Mouse (Mus musculus) bone marrow, adult 2 months (tissue): Measurements from ENCODE around the gene Exosc5. TPM values are rescaled to one million over a fixed set of nuclear protein-coding genes. Genes with fewer than 3 reads are reported as not detected.

Experiments used
- H3K27ac ChIP-seq: fragments of 200-500 bp; 2 replicates; pipeline ENCODE4 v1.5.1; 2012; ENCODE audit warnings: low read depth, mild to moderate bottlenecking, control low read depth, inconsistent platforms, low read length; ENCODE audit not compliant: control insufficient read depth, poor library complexity, insufficient read depth
- H3K4me1 ChIP-seq: fragments of 200-500 bp; 2 replicates; pipeline ENCODE4 v1.6.1; 2011; ENCODE audit warnings: low read length; ENCODE audit not compliant: control insufficient read depth, insufficient read depth
- H3K4me3 ChIP-seq: fragments of 200-500 bp; replicated peaks from 2 replicates; pipeline ENCODE3; 2011; ENCODE audit warnings: mild to moderate bottlenecking, low read depth, low read length, control low read depth; ENCODE audit not compliant: control insufficient read depth
- CTCF ChIP-seq: fragments of 200-500 bp; IDR thresholded peaks from 2 replicates; pipeline ENCODE4 v1.5.1; 2011; ENCODE audit warnings: low read length, control low read depth; ENCODE audit not compliant: control insufficient read depth, insufficient read depth
- POLR2A ChIP-seq: fragments of 200-500 bp; IDR thresholded peaks from 2 replicates; pipeline ENCODE4 v1.6.1; 2011; ENCODE audit warnings: low read depth, mild to moderate bottlenecking, control low read depth, low read length, borderline replicate concordance; ENCODE audit not compliant: control insufficient read depth
- WGBS: fragments of 180-500 bp; shearing (Covaris S2); methylation state at CpG from one replicate; pipeline ENCODE4 v1.1.7; 2018; 5-methylcytosine and 5-hydroxymethylcytosine counted together
- polyA plus RNA-seq: library from polyadenylated mRNA; stranded (reverse); fragments of >200 nt; gene quantifications from 2 replicates; pipeline ENCODE4 v1.2.4, GENCODE M21; 2011; ENCODE audit warnings: low replicate concordance; ENCODE audit not compliant: missing spikeins, insufficient read depth, insufficient read length

Exosc5 gene
- polyA plus RNA-seq, 1 experiment, result 39.8 TPM

- H3K4me1 ChIP-seq, result peaks cover 10% of the 10 kb centered on the region
These were observed 18.0 kb downstream of the Exosc5 start for GRCm38 (mm10) chr7:25677013-25677412.

GRCm38 (mm10) chr7:25679971-25680370 is 21.0 kb downstream of the Exosc5 start:
- TF ChIP-seq POLR2A (no peak), CTCF (peak; percentile 20; the same call in 1 of the 2 replicates)
- Histone ChIP-seq H3K4me1 (peaks cover 24% of the 10 kb centered on the region), H3K4me3 (peak overlapping the region; percentile 1), H3K27ac (peak overlapping the region; percentile 97)
- 2% methylated on average over 6 of the region's 6 CpGs for WGBS

More at GRCm38 (mm10) chr7:25677013-25677412, 18.0 kb downstream of the Exosc5 start:
- no peak overlapping the region for H3K27ac ChIP-seq
- TF ChIP-seq POLR2A, result no peak
- TF ChIP-seq CTCF, result no peak
- H3K4me3 ChIP-seq, result no peak overlapping the region
- WGBS, result 77% methylated on average over 7 of the region's 7 CpGs

- TF ChIP-seq CTCF (no peak), POLR2A (peak; percentile 53; the same call in 1 of the 2 replicates)
- WGBS, result under 1% methylated on average over 46 of the region's 46 CpGs
- Histone ChIP-seq H3K27ac (peak within 1 kb of the TSS; percentile 97), H3K4me3 (peak within 1 kb of the TSS; percentile 87), H3K4me1 (peaks cover 24% of the 10 kb centered on the region)
These were observed 21.7 kb downstream of the Exosc5 start, which contains the start of gene B9d2 for GRCm38 (mm10) chr7:25680514-25681258. Gene B9d2 (plus strand): TSS chr7:25680780.

- Histone ChIP-seq H3K4me3 (peak overlapping the region; percentile 87), H3K4me1 (peaks cover 24% of the 10 kb centered on the region), H3K27ac (peak overlapping the region; percentile 52)
- no peak for TF ChIP-seq POLR2A
- no peak for TF ChIP-seq CTCF
- under 1% methylated on average over 15 of the region's 15 CpGs for WGBS
These were observed 22.6 kb downstream of the Exosc5 start for GRCm38 (mm10) chr7:25681341-25682231.

- Histone ChIP-seq H3K27ac (peak overlapping the region; percentile 89), H3K4me1 (peaks cover 24% of the 10 kb centered on the region), H3K4me3 (no peak overlapping the region)
- 4% methylated on average over 7 of the region's 7 CpGs for WGBS
- TF ChIP-seq POLR2A (peak; percentile 71; the same call in 1 of the 2 replicates), CTCF (no peak)
These were observed 24.7 kb downstream of the Exosc5 start for GRCm38 (mm10) chr7:25683474-25684180.

- H3K4me3 ChIP-seq, result no peak overlapping the region
- H3K4me1 ChIP-seq, result peaks cover 22% of the 10 kb centered on the region
- peak overlapping the region; percentile 27 for H3K27ac ChIP-seq
- no peak for TF ChIP-seq POLR2A
- no peak for TF ChIP-seq CTCF
- WGBS, result 86% methylated on average over 6 of the region's 6 CpGs
These were observed 25.7 kb downstream of the Exosc5 start for GRCm38 (mm10) chr7:25684659-25685058.

GRCm38 (mm10) chr7:25685926-25686470 is 27.0 kb downstream of the Exosc5 start:
- peaks cover 22% of the 10 kb centered on the region for H3K4me1 ChIP-seq
- 59% methylated on average over 21 of the region's 21 CpGs for WGBS

More at GRCm38 (mm10) chr7:25685926-25686470, 27.0 kb downstream of the Exosc5 start:
- TF ChIP-seq CTCF, result no peak
- TF ChIP-seq POLR2A, result 0 out of 2 replicates have a peak, but pooled peaks have one; percentile 35
- H3K27ac ChIP-seq, result peak overlapping the region; percentile 49
- H3K4me3 ChIP-seq, result peak overlapping the region; percentile 19
